Mouse (Mus musculus) limb, embryonic 15.5 days (tissue): ENCODE data around the gene Vps54. TPM values are rescaled to one million over a fixed set of nuclear protein-coding genes. Genes with fewer than 3 reads are reported as not detected.

Experiments used
- ATAC-seq: fragments of 200-750 bp; cut with Nextera tagmentation; 2 replicates; pipeline ENCODE4 v1.8.0; 2017; ENCODE audit warnings: low read depth, moderate TSS enrichment; ENCODE audit not compliant: insufficient number of reproducible peaks, low FRiP score, low TSS enrichment
- H3K27ac ChIP-seq: fragments of 300-500 bp; sonication (generic); 2 replicates; pipeline ENCODE4 v1.5.1; 2015; ENCODE audit warnings: moderate library complexity, mild to moderate bottlenecking, inconsistent platforms
- H3K27me3 ChIP-seq: fragments of 300-500 bp; sonication (generic); 2 replicates; pipeline ENCODE4 v1.6.1; 2015; ENCODE audit warnings: inconsistent platforms
- H3K36me3 ChIP-seq: fragments of 300-500 bp; sonication (generic); 2 replicates; pipeline ENCODE4 v1.6.1; 2015; ENCODE audit warnings: inconsistent platforms
- H3K4me1 ChIP-seq: fragments of 300-500 bp; sonication (generic); 2 replicates; pipeline ENCODE4 v1.6.1; 2015; ENCODE audit warnings: inconsistent platforms
- H3K4me2 ChIP-seq: fragments of 300-500 bp; sonication (generic); 2 replicates; pipeline ENCODE4 v1.6.1; 2015; ENCODE audit warnings: mild to moderate bottlenecking, inconsistent platforms
- H3K4me3 ChIP-seq: fragments of 300-500 bp; sonication (generic); 2 replicates; pipeline ENCODE4 v1.5.1; 2015; ENCODE audit warnings: mild to moderate bottlenecking, inconsistent platforms
- H3K9ac ChIP-seq: fragments of 300-500 bp; sonication (generic); 2 replicates; pipeline ENCODE4 v1.6.1; 2015; ENCODE audit warnings: inconsistent platforms
- H3K9me3 ChIP-seq: fragments of 300-500 bp; sonication (generic); 2 replicates; pipeline ENCODE4 v1.6.1; 2016; ENCODE audit warnings: inconsistent platforms
- WGBS: fragments of 180-500 bp; shearing (Covaris S2); methylation state at CpG from one replicate; pipeline ENCODE4 v1.1.7; 2015; 5-methylcytosine and 5-hydroxymethylcytosine counted together
- polyA plus RNA-seq: library from polyadenylated mRNA; unstranded; fragments of >200 nt; fragmentation: Nextera tagmentation; extraction: Ambion mirVana; gene quantifications from 2 replicates; pipeline ENCODE4 v1.2.1, GENCODE M21; 2015

Gene Vps54
- polyA plus RNA-seq, 1 experiment from 2014 or later: 12.0 TPM

- Histone ChIP-seq H3K27ac (no peak overlapping the region), H3K4me1 (no peaks in the 10 kb centered on the region), H3K9ac (no peak overlapping the region), H3K9me3 (no peaks in the 10 kb centered on the region), H3K36me3 (no peaks in the 10 kb centered on the region), H3K4me3 (no peak overlapping the region), H3K4me2 (no peak overlapping the region), H3K27me3 (no peaks in the 10 kb centered on the region)
- ATAC-seq: no peak
- 77% methylated on average over 6 of the region's 6 CpGs for WGBS
These were observed 15.0 kb upstream of the Vps54 start for GRCm38 (mm10) chr11:21224041-21224440.

- H3K9me3 ChIP-seq: no peaks in the 10 kb centered on the region
These were observed 14.6 kb upstream of the Vps54 start for GRCm38 (mm10) chr11:21224446-21224845.

GRCm38 (mm10) chr11:21224983-21225382, 14.1 kb upstream of the Vps54 start:
- ATAC-seq: no peak
- Histone ChIP-seq H3K36me3 (no peaks in the 10 kb centered on the region), H3K4me1 (no peaks in the 10 kb centered on the region), H3K9me3 (no peaks in the 10 kb centered on the region), H3K27ac (no peak overlapping the region), H3K4me3 (no peak overlapping the region), H3K9ac (no peak overlapping the region), H3K27me3 (no peaks in the 10 kb centered on the region), H3K4me2 (no peak overlapping the region)

More at GRCm38 (mm10) chr11:21224446-21224845, 14.6 kb upstream of the Vps54 start:
- no peaks in the 10 kb centered on the region for H3K36me3 ChIP-seq
- no peaks in the 10 kb centered on the region for H3K4me1 ChIP-seq
- H3K4me2 ChIP-seq: no peak overlapping the region
- no peaks in the 10 kb centered on the region for H3K27me3 ChIP-seq
- H3K4me3 ChIP-seq: no peak overlapping the region
- H3K27ac ChIP-seq: no peak overlapping the region
- no peak for ATAC-seq
- no peak overlapping the region for H3K9ac ChIP-seq

GRCm38 (mm10) chr11:21235381-21235780, 3.7 kb upstream of the Vps54 start:
- H3K27ac ChIP-seq: no peak overlapping the region
- no peak for ATAC-seq
- H3K36me3 ChIP-seq: no peaks in the 10 kb centered on the region
- no peak overlapping the region for H3K4me3 ChIP-seq
- no peak overlapping the region for H3K9ac ChIP-seq
- no peaks in the 10 kb centered on the region for H3K27me3 ChIP-seq
- H3K4me1 ChIP-seq: peaks cover 5% of the 10 kb centered on the region; the same call in 1 of the 2 replicates
- H3K4me2 ChIP-seq: no peak overlapping the region
- H3K9me3 ChIP-seq: no peaks in the 10 kb centered on the region

GRCm38 (mm10) chr11:21235821-21236220, 3.3 kb upstream of the Vps54 start:
- Histone ChIP-seq H3K9ac (no peak overlapping the region), H3K4me1 (peaks cover 5% of the 10 kb centered on the region; the same call in 1 of the 2 replicates), H3K27me3 (no peaks in the 10 kb centered on the region), H3K9me3 (no peaks in the 10 kb centered on the region), H3K36me3 (no peaks in the 10 kb centered on the region), H3K27ac (no peak overlapping the region), H3K4me3 (no peak overlapping the region), H3K4me2 (no peak overlapping the region)
- WGBS: 43% methylated on average over 2 of the region's 2 CpGs
- no peak for ATAC-seq

GRCm38 (mm10) chr11:21236996-21237395, 2.1 kb upstream of the Vps54 start:
- no peaks in the 10 kb centered on the region for H3K27me3 ChIP-seq
- no peak overlapping the region for H3K4me3 ChIP-seq
- no peak for ATAC-seq
- no peak overlapping the region for H3K27ac ChIP-seq
- H3K9ac ChIP-seq: no peak overlapping the region
- 75% methylated on average over 4 of the region's 4 CpGs for WGBS
- no peaks in the 10 kb centered on the region for H3K9me3 ChIP-seq
- H3K4me1 ChIP-seq: peaks cover 5% of the 10 kb centered on the region; the same call in 1 of the 2 replicates
- no peaks in the 10 kb centered on the region for H3K36me3 ChIP-seq
- H3K4me2 ChIP-seq: no peak overlapping the region

- Histone ChIP-seq H3K27ac (no peak overlapping the region), H3K9me3 (no peaks in the 10 kb centered on the region), H3K4me1 (peaks cover 5% of the 10 kb centered on the region; the same call in 1 of the 2 replicates), H3K36me3 (no peaks in the 10 kb centered on the region), H3K4me3 (peak overlapping the region; percentile 89), H3K9ac (no peak overlapping the region), H3K27me3 (no peaks in the 10 kb centered on the region), H3K4me2 (peak overlapping the region; percentile 60)
- ATAC-seq: no peak
- WGBS: 94% methylated on average over 2 of the region's 2 CpGs
These were observed 1.4 kb upstream of the Vps54 start for GRCm38 (mm10) chr11:21237474-21238278.

GRCm38 (mm10) chr11:21238279-21239020, 631 bp upstream of the Vps54 start:
- no peaks in the 10 kb centered on the region for H3K27me3 ChIP-seq
- peak overlapping the region; percentile 98 for H3K27ac ChIP-seq
- H3K4me1 ChIP-seq: peaks cover 5% of the 10 kb centered on the region; the same call in 1 of the 2 replicates
- H3K4me3 ChIP-seq: peak overlapping the region; percentile 89
- H3K4me2 ChIP-seq: peak overlapping the region; percentile 60
- no peaks in the 10 kb centered on the region for H3K36me3 ChIP-seq
- no peaks in the 10 kb centered on the region for H3K9me3 ChIP-seq
- peak overlapping the region; percentile 98 for H3K9ac ChIP-seq
- ATAC-seq: peak; percentile 78
- under 1% methylated on average over 39 of the region's 65 CpGs for WGBS

- no peaks in the 10 kb centered on the region for H3K27me3 ChIP-seq
- H3K9me3 ChIP-seq: no peaks in the 10 kb centered on the region
- no peak for ATAC-seq
- H3K36me3 ChIP-seq: no peaks in the 10 kb centered on the region
- WGBS: 16% methylated on average over 7 of the region's 7 CpGs
- H3K9ac ChIP-seq: peak overlapping the region; percentile 98
- peaks cover 5% of the 10 kb centered on the region; the same call in 1 of the 2 replicates for H3K4me1 ChIP-seq
- H3K27ac ChIP-seq: peak overlapping the region; percentile 98
- peak overlapping the region; percentile 89 for H3K4me3 ChIP-seq
- peak overlapping the region; percentile 60 for H3K4me2 ChIP-seq
These were observed 855 bp downstream of the Vps54 start for GRCm38 (mm10) chr11:21239763-21240509.

- WGBS: 70% methylated on average over 1 of the region's 1 CpGs
- Histone ChIP-seq H3K4me3 (no peak overlapping the region), H3K27ac (no peak overlapping the region), H3K4me2 (no peak overlapping the region), H3K27me3 (no peaks in the 10 kb centered on the region), H3K4me1 (peaks cover 5% of the 10 kb centered on the region; the same call in 1 of the 2 replicates), H3K9ac (no peak overlapping the region), H3K9me3 (no peaks in the 10 kb centered on the region), H3K36me3 (no peaks in the 10 kb centered on the region)
- no peak for ATAC-seq
These were observed 2.3 kb downstream of the Vps54 start for GRCm38 (mm10) chr11:21241351-21241750.

- no peaks in the 10 kb centered on the region for H3K9me3 ChIP-seq
- H3K27ac ChIP-seq: no peak overlapping the region
- H3K4me1 ChIP-seq: no peaks in the 10 kb centered on the region
- no peaks in the 10 kb centered on the region for H3K36me3 ChIP-seq
- ATAC-seq: no peak
- H3K4me3 ChIP-seq: no peak overlapping the region
- H3K4me2 ChIP-seq: no peak overlapping the region
- 76% methylated on average over 4 of the region's 4 CpGs for WGBS
- H3K9ac ChIP-seq: no peak overlapping the region
- H3K27me3 ChIP-seq: no peaks in the 10 kb centered on the region
These were observed 8.3 kb downstream of the Vps54 start for GRCm38 (mm10) chr11:21247203-21247865.
